Mouse (Mus musculus) small intestine, adult 2 months (tissue): ENCODE data around the gene Akr1a1. TPM values are rescaled to one million over a fixed set of nuclear protein-coding genes. Genes with fewer than 3 reads are reported as not detected.
"Not testable (repeated sequence)": the region's sequence is repeated elsewhere in the genome, so short reads cannot be mapped to it uniquely, and the experiment has no call there.

Source experiments
- H3K27ac ChIP-seq: fragments of 200-500 bp; 2 replicates; pipeline ENCODE4 v1.5.1; 2012; ENCODE audit warnings: low read depth, low read length, control low read depth, inconsistent platforms; ENCODE audit not compliant: insufficient read depth
- H3K27me3 ChIP-seq: fragments of 200-500 bp; 2 replicates; pipeline ENCODE4 v1.6.1; 2012; ENCODE audit warnings: mild to moderate bottlenecking, moderate library complexity, low read length, inconsistent platforms; ENCODE audit not compliant: control insufficient read depth, insufficient read depth
- H3K36me3 ChIP-seq: fragments of 200-500 bp; 2 replicates; pipeline ENCODE4 v1.6.1; 2012; ENCODE audit warnings: mild to moderate bottlenecking, low read length, control low read depth, inconsistent platforms; ENCODE audit not compliant: control insufficient read depth, insufficient read depth
- H3K4me1 ChIP-seq: fragments of 200-500 bp; 2 replicates; pipeline ENCODE4 v1.6.1; 2012; ENCODE audit warnings: low read length, inconsistent platforms, mixed read lengths; ENCODE audit not compliant: control insufficient read depth, insufficient read depth, insufficient read length
- H3K4me3 ChIP-seq: fragments of 200-500 bp; 2 replicates; pipeline ENCODE4 v1.5.1; 2012; ENCODE audit warnings: low read depth, mild to moderate bottlenecking, control low read depth, inconsistent platforms, low read length, moderate library complexity
- CTCF ChIP-seq: fragments of 200-500 bp; IDR thresholded peaks from 2 replicates; pipeline ENCODE4 v1.5.1; 2012; ENCODE audit warnings: low read depth, mild to moderate bottlenecking, control low read depth, inconsistent platforms, low read length, moderate library complexity, mixed read lengths; ENCODE audit not compliant: insufficient replicate concordance, insufficient read length; ENCODE audit errors: extremely low read depth
- POLR2A ChIP-seq: fragments of 200-500 bp; IDR thresholded peaks from 2 replicates; pipeline ENCODE4 v1.6.1; 2012; ENCODE audit warnings: low read depth, mild to moderate bottlenecking, control low read depth, inconsistent platforms, low read length, moderate library complexity
- WGBS: fragments of 180-500 bp; shearing (Covaris S2); methylation state at CpG from one replicate; pipeline ENCODE4 v1.1.7; 2018; 5-methylcytosine and 5-hydroxymethylcytosine counted together
- polyA plus RNA-seq: library from polyadenylated mRNA; depleted of rRNA; stranded (reverse); fragments of >200 nt; gene quantifications from 2 replicates; pipeline ENCODE4 v1.2.3, GENCODE M21; 2012

The Akr1a1 gene
- polyA plus RNA-seq, 1 experiment = 652 TPM

DNA sequence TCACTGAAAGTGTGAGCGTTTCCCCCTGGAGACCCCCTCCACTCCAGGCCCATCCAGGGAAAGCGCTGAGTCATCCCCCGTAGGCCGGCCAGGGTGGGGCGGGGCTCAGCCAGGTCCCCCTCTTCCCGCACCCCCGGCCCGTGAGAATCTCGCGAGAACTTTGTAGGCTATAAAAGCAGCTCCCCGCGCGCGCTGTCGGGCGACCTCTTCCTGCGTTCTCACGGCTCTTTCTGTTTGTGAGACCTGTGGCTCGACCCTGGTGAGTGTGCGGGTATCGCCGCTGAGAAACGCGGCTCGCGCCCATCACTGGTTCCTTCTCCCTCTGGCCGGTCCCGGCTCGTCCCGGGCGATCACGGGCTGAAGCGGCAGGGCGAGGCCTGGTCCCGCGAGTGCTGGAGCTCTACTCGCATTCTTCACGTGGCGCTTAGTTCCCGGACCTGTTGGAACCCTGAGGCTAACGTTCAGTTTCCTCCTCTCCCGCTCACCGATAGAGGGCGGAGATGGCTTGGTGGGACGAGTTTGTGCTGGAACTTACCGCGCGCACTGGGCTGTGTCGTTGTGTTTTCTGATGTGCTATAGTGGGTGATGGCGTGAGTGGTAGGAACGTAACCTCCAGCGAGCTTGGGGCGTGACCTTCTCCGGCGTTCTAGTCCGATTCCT is 34.1 kb upstream of the Akr1a1 start, which contains the start of gene Prdx1:
Gene Prdx1, plus strand, starts transcription at position 143 of the 660 bp plus-strand sequence.
- peak within 1 kb of the TSS; percentile 83 for H3K27ac ChIP-seq
- TF ChIP-seq POLR2A (peak; percentile 94), CTCF (peak; percentile 64; the same call in 1 of the 2 replicates)
- WGBS = under 1% methylated on average over 56 of the region's 56 CpGs

GRCm38 (mm10) chr4:116684665-116685064 is 33.2 kb upstream of the Akr1a1 start:
- no peak for TF ChIP-seq CTCF
- Histone ChIP-seq H3K27me3 (no peaks in the 10 kb centered on the region), H3K27ac (peak overlapping the region; percentile 83), H3K4me1 (peaks cover 10% of the 10 kb centered on the region; the same call in 1 of the 2 replicates), H3K36me3 (peaks cover 14% of the 10 kb centered on the region), H3K4me3 (peak overlapping the region; percentile 66; the same call in 1 of the 2 replicates)
- 44% methylated on average over 2 of the region's 2 CpGs for WGBS

More for the DNA sequence above, 34.1 kb upstream of the Akr1a1 start, which contains the start of gene Prdx1:
- H3K36me3 ChIP-seq = peaks cover 19% of the 10 kb centered on the region
- H3K4me3 ChIP-seq = peak within 1 kb of the TSS; percentile 66
- H3K4me1 ChIP-seq = peaks cover 8% of the 10 kb centered on the region; the same call in 1 of the 2 replicates
- H3K27me3 ChIP-seq = no peaks in the 10 kb centered on the region

- Histone ChIP-seq H3K4me1 (peaks cover 10% of the 10 kb centered on the region; the same call in 1 of the 2 replicates), H3K27ac (peak overlapping the region; percentile 91), H3K27me3 (no peaks in the 10 kb centered on the region), H3K36me3 (peaks cover 11% of the 10 kb centered on the region), H3K4me3 (no peak overlapping the region)
- TF ChIP-seq CTCF (no peak), POLR2A (no peak)
- WGBS = 24% methylated on average over 4 of the region's 4 CpGs
Measured at GRCm38 (mm10) chr4:116683957-116684356, 32.5 kb upstream of the Akr1a1 start.

GRCm38 (mm10) chr4:116680521-116680920 is 29.0 kb upstream of the Akr1a1 start:
- not testable (repeated sequence) for H3K36me3 ChIP-seq, H3K27ac ChIP-seq, H3K27me3 ChIP-seq, H3K4me3 ChIP-seq
- H3K4me1 ChIP-seq = peaks cover 10% of the 10 kb centered on the region; the same call in 1 of the 2 replicates
- 90% methylated on average over 4 of the region's 4 CpGs for WGBS

- 81% methylated on average over 5 of the region's 5 CpGs for WGBS
- TF ChIP-seq POLR2A (no peak), CTCF (no peak)
- H3K27ac ChIP-seq = no peak overlapping the region
- peaks cover 9% of the 10 kb centered on the region; the same call in 1 of the 2 replicates for H3K4me1 ChIP-seq
- no peaks in the 10 kb centered on the region for H3K36me3 ChIP-seq
- H3K4me3 ChIP-seq = no peak overlapping the region
- H3K27me3 ChIP-seq = no peaks in the 10 kb centered on the region
Measured at GRCm38 (mm10) chr4:116679141-116679540, 27.7 kb upstream of the Akr1a1 start.

DNA sequence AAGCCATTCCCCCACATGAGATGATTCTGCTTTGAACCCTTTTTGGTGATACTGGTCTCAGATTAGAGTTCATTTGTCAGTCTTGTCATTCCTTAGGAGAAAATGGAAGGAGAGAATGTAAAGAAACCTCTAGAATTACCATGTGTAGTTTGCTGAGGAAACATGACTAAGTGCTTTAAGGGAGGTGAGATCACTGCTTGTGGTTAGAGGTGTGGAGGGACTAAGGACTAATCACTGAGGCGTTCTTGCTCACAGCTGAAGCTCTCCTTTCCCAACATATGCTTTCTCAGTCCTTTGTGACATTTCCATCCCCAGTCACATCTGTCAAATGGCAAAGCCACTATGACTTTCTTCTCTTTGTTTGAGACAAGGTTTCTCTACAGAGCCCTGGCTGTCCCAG is 26.3 kb upstream of the Akr1a1 start:
- WGBS = 79% methylated on average over 1 of the region's 1 CpGs
- no peaks in the 10 kb centered on the region for H3K36me3 ChIP-seq

GRCm38 (mm10) chr4:116676027-116676426 is 24.5 kb upstream of the Akr1a1 start:
- 50% methylated on average over 3 of the region's 3 CpGs for WGBS
- H3K27ac ChIP-seq = no peak overlapping the region
- no peaks in the 10 kb centered on the region for H3K36me3 ChIP-seq
- peaks cover 7% of the 10 kb centered on the region; the same call in 1 of the 2 replicates for H3K4me1 ChIP-seq
- TF ChIP-seq CTCF (no peak), POLR2A (no peak)
- no peaks in the 10 kb centered on the region for H3K27me3 ChIP-seq
- H3K4me3 ChIP-seq = no peak overlapping the region

More for the DNA sequence above, 26.3 kb upstream of the Akr1a1 start:
- no peak for TF ChIP-seq CTCF
- no peak for TF ChIP-seq POLR2A
- no peak overlapping the region for H3K4me3 ChIP-seq
- no peaks in the 10 kb centered on the region for H3K27me3 ChIP-seq
- no peak overlapping the region for H3K27ac ChIP-seq
- H3K4me1 ChIP-seq = peaks cover 9% of the 10 kb centered on the region; the same call in 1 of the 2 replicates

- 0 out of 2 replicates have a peak overlapping the region, but pooled peaks have one; percentile 12 for H3K27ac ChIP-seq
- 83% methylated on average over 6 of the region's 6 CpGs for WGBS
- not testable (repeated sequence) for H3K36me3 ChIP-seq, H3K27me3 ChIP-seq, H3K4me3 ChIP-seq, H3K4me1 ChIP-seq
Measured at GRCm38 (mm10) chr4:116674761-116675160, 23.3 kb upstream of the Akr1a1 start.
